Mouse (Mus musculus) C2C12 (cell line): ENCODE data around the gene Adra2b. TPM values are rescaled to one million over a fixed set of nuclear protein-coding genes. Genes with fewer than 3 reads are reported as not detected.
A peak's percentile ranks its signal among the peaks of the same experiment; 100 is the strongest.

Experiments used
- H3K27me3 ChIP-seq: one replicate; pipeline ENCODE4 v1.6.1; 2011; ENCODE audit not compliant: control insufficient read depth, insufficient read depth, insufficient read length
- H3K36me3 ChIP-seq: one replicate; pipeline ENCODE4 v1.6.1; 2011; ENCODE audit not compliant: control insufficient read depth, insufficient read depth
- H3K4me3 ChIP-seq: one replicate; pipeline ENCODE4 v1.5.1; 2011; ENCODE audit warnings: mild to moderate bottlenecking, control low read depth; ENCODE audit not compliant: poor library complexity, insufficient read depth, severe bottlenecking
- H3K79me2 ChIP-seq: one replicate; pipeline ENCODE4 v1.6.1; 2011; ENCODE audit not compliant: control insufficient read depth, insufficient read depth
- H3K79me3 ChIP-seq: one replicate; pipeline ENCODE4 v1.6.1; 2011; ENCODE audit warnings: low read depth, control low read depth
- H3ac ChIP-seq: one replicate; pipeline ENCODE3; 2011; ENCODE audit warnings: low read depth; ENCODE audit not compliant: control insufficient read depth, insufficient read length
- CEBPB ChIP-seq: IDR thresholded peaks from one replicate; pipeline ENCODE4 v1.6.1; 2011; ENCODE audit warnings: low read depth, mild to moderate bottlenecking, control low read depth, moderate library complexity
- CTCF ChIP-seq: IDR thresholded peaks from one replicate; pipeline ENCODE4 v1.5.1; 2011; ENCODE audit not compliant: control insufficient read depth, insufficient read depth, insufficient read length
- FOSL1 ChIP-seq: IDR thresholded peaks from one replicate; pipeline ENCODE4 v1.8.0; 2011; ENCODE audit warnings: mild to moderate bottlenecking, low read length; ENCODE audit not compliant: poor library complexity, insufficient read depth, severe bottlenecking
- MAX ChIP-seq: IDR thresholded peaks from one replicate; pipeline ENCODE4 v1.6.1; 2011; ENCODE audit warnings: mild to moderate bottlenecking, control low read depth
- MYOD1 ChIP-seq: IDR thresholded peaks from one replicate; pipeline ENCODE4 v1.6.1; 2011; ENCODE audit warnings: low read depth; ENCODE audit not compliant: control insufficient read depth, insufficient read length
- MYOG ChIP-seq: IDR thresholded peaks from one replicate; pipeline ENCODE4 v1.6.1; 2011; ENCODE audit not compliant: control insufficient read depth, insufficient read length; ENCODE audit errors: extremely low read depth
- USF1 ChIP-seq: IDR thresholded peaks from one replicate; pipeline ENCODE4 v1.6.1; 2011; ENCODE audit warnings: low read depth, mild to moderate bottlenecking, control low read depth, moderate library complexity
- polyA plus RNA-seq: library from polyadenylated mRNA; unstranded; fragments of >200 nt; fragmentation: generic; extraction: Trizol; gene quantifications from one replicate; pipeline ENCODE4 v1.2.1, GENCODE M21; 2012; ENCODE audit warnings: missing spikeins

The Adra2b gene
- polyA plus RNA-seq, 1 experiment: not detected

DNA sequence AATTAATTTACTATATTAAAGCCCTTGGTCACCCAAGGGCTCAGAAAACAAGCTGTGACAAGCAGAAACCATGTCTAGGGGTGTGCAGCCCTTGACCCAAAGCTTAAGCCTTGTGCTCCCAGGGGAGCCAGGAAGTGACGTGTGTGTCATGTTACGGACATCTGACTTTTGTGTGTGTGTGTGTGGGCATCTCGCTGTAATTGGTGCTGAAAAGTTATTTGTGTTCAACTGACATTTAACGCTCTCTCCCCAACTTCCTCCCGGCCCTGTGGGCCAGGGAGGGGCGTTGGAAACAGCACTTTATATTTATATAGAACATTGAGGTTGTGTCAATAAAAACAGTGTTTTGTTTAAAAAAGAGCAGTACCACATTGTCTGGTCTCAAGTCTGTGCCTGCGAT lies 25.0 kb upstream of the Adra2b start:
- peak overlapping the region; percentile 26 for H3ac ChIP-seq
- peak overlapping the region; percentile 72 for H3K4me3 ChIP-seq
- H3K36me3 ChIP-seq: peaks cover 16% of the 10 kb centered on the region
- peaks cover 23% of the 10 kb centered on the region for H3K79me2 ChIP-seq
- H3K79me3 ChIP-seq: peaks cover 10% of the 10 kb centered on the region
- TF ChIP-seq CEBPB (no peak), USF1 (no peak), MAX (no peak), MYOG (no peak), CTCF (no peak), FOSL1 (no peak), MYOD1 (no peak)
- no peaks in the 10 kb centered on the region for H3K27me3 ChIP-seq

DNA sequence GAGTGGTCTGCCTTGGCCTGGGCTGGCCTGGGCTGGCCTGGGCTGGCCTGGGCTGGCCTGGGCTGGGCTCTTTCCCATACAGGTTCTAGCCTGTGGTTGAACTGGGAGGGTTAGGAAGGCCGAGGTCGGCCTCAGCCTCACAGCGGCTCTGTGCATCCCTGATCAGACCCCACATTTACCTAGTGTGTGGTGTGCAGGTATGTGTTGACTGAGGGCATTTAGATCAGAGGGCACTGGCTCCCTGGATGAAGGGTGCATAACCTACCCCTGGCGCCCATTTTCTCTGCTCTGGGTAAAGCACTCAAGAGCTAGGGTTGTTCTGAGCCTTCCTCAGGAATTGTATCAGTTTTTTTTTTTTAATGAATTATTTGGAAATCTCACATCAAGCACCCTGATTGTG lies 24.6 kb upstream of the Adra2b start, which contains the start of gene Astl:
Gene Astl, plus strand, starts transcription at position 224 of the 400 bp plus-strand sequence.
- Histone ChIP-seq H3K27me3 (peaks cover 3% of the 10 kb centered on the region), H3K79me3 (peaks cover 10% of the 10 kb centered on the region), H3K36me3 (peaks cover 16% of the 10 kb centered on the region), H3K79me2 (peaks cover 23% of the 10 kb centered on the region), H3ac (peak within 1 kb of the TSS; percentile 51), H3K4me3 (peak within 1 kb of the TSS; percentile 72)
- TF ChIP-seq CEBPB: no peak
- TF ChIP-seq CTCF: no peak
- TF ChIP-seq MYOG: no peak
- no peak for TF ChIP-seq USF1

DNA sequence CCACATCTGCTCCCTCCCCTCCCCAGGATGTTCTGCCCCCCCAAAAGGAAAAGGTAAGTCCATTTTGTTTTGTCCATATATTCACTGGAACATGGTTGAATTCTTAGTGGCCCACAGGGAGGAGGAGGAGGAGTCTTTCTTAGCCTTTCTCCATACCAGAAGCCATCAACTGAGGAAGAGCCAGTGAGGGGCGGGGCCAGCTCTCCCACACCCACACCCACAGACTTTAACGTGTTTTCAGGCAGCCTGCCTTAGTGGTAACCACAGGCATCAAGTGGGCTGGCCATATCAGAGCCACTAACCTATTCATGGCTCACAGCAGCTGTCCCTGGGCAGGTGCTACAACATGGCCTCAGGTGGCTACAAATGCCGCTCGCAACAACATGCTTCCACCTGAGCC lies 24.2 kb upstream of the Adra2b start:
- H3K79me3 ChIP-seq: peaks cover 10% of the 10 kb centered on the region
- TF ChIP-seq CTCF (no peak), MYOG (no peak), MAX (no peak), USF1 (no peak), FOSL1 (no peak), MYOD1 (no peak), CEBPB (no peak)
- H3K27me3 ChIP-seq: peaks cover 7% of the 10 kb centered on the region
- peaks cover 16% of the 10 kb centered on the region for H3K36me3 ChIP-seq
- no peak overlapping the region for H3ac ChIP-seq
- peaks cover 23% of the 10 kb centered on the region for H3K79me2 ChIP-seq
- H3K4me3 ChIP-seq: no peak overlapping the region

DNA sequence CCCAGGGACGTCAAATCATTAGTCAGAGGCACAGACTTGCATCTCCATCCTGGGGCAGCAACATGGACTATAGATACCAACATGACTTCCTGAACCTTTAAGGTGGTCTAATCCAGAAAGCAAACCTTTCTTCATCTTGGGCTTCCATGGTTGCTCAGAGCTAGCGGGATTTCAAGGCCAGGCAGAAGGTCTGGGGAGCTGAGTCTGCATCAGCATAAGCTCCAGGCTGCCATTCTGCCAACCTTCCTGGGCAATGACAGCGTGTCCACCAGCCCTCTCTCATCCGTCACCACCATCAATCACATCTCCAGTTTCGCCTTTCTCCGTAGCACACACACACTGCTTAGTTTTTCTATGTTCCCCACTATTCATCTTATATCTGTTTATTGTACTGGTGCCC lies 23.7 kb upstream of the Adra2b start:
- Histone ChIP-seq H3K27me3 (peaks cover 12% of the 10 kb centered on the region), H3K79me2 (peaks cover 23% of the 10 kb centered on the region), H3ac (no peak overlapping the region), H3K4me3 (no peak overlapping the region), H3K79me3 (peaks cover 10% of the 10 kb centered on the region), H3K36me3 (peaks cover 16% of the 10 kb centered on the region)
- no peak for TF ChIP-seq MYOG
- no peak for TF ChIP-seq FOSL1
- TF ChIP-seq CTCF: no peak
- no peak for TF ChIP-seq MAX
- no peak for TF ChIP-seq USF1
- no peak for TF ChIP-seq CEBPB
- no peak for TF ChIP-seq MYOD1

DNA sequence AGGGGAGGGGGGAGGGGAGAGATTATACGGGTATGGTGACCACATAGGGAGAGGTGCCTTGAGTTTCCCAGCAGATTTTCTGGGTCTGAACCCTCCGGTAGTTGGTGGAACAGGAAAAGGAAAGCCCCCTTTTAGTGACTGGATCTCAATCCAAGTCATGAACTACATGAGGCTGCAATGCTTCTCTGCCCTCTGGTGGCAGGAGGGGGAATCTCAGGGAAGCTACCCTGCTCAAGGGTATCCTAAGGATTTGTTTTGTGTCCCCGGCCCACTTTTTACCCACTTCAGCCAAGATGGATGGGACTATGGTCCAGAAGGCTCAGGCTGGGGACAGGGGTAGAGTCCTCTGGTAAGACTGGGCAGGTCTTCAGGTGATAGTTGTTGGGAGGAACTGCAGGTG lies 21.8 kb upstream of the Adra2b start:
- peaks cover 10% of the 10 kb centered on the region for H3K79me3 ChIP-seq
- no peak overlapping the region for H3ac ChIP-seq
- peaks cover 14% of the 10 kb centered on the region for H3K27me3 ChIP-seq
- peaks cover 16% of the 10 kb centered on the region for H3K36me3 ChIP-seq
- H3K79me2 ChIP-seq: peaks cover 22% of the 10 kb centered on the region
- no peak overlapping the region for H3K4me3 ChIP-seq
- TF ChIP-seq CTCF: peak; percentile 40
- TF ChIP-seq CEBPB: no peak

DNA sequence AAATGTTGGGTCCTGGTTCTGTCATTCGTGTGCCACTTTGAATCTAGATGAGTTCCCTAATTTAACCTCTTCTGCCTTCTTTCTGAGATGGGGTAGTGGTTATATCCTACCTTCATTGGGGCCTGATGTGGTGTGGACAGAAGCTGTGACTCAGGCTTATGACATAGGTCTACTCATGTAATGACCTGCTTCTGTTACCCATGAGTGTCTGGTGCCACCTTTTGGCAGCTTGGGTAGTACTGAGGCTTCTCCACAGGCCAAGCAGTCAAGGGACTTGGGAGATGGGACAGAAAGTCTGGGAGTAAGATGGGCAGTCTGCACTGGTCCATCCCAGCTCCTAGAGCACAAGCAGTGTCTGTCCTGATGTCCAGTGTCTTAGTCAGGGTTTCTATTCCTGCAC lies 16.7 kb upstream of the Adra2b start:
- H3K79me3 ChIP-seq: no peaks in the 10 kb centered on the region
- peaks cover 21% of the 10 kb centered on the region for H3K27me3 ChIP-seq
- no peak overlapping the region for H3ac ChIP-seq
- H3K36me3 ChIP-seq: no peaks in the 10 kb centered on the region
- no peak overlapping the region for H3K4me3 ChIP-seq
- peak; percentile 58 for TF ChIP-seq CTCF
- no peak for TF ChIP-seq FOSL1
- no peak for TF ChIP-seq USF1
- H3K79me2 ChIP-seq: no peaks in the 10 kb centered on the region
